Mouse (Mus musculus): Measurements from ENCODE around the gene Dcun1d3.

Dcun1d3 gene

DNA sequence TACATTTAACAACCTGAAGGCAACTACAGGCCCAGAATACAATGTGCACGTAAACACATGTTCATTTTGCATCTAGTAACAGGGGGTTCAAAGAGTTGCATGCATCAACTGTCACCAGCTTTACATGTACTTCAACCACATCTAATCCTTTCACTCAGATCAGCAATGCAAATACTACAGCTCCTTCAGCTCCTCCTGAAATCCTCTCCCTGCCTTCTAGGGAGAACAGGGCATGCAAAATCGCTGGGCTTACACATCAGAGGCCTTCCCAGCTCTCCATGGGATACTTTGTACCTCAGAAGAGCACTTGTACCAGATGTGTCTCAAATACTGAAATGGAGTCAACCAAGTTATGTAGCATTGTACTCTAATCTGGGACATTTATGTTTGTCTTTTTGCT lies 23.0 kb downstream of the Dcun1d3 start:
- no peak for DNase-seq (ENCODE audit: low read depth)

DNA sequence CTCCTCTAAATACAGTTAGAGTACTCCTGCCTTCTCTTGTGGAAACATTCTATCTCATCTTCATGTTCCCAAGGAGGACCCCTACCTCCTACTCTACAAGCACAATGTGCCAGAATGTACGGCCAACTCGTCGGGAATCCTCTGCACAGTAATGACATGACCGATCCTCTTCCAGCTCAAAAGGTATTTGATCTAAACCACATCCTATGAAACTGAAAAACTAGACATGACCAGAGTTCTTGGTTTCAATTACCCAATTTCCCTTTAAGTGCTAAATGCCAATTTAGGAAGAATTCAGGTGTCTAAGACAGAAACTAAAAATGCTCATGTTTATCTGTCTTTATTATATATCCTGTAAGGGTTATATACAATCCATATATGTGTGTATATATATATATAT lies 23.9 kb downstream of the Dcun1d3 start:
- no peak for DNase-seq (ENCODE audit: low read depth)

DNA sequence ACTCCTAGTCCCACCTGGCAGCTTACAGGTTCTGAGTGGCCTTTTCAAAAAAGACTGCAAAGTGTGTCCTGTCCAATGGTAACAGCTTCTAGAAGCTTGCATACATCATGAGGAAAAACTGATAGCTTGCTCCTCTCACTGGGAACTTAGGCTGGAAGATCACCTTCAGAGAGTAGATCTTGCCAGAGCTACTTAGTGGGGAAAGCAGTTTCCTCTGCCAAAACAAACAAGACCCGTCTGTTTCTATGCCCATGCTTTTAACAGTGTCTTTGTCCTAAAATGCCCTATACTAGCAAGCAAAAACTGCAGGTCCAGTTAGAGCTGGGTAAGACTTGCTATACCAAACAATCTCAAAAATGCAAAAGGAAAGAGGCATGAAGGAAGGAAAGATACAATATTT lies 30.0 kb downstream of the Dcun1d3 start:
- DNase-seq (ENCODE audit: low read depth) = no peak

DNA sequence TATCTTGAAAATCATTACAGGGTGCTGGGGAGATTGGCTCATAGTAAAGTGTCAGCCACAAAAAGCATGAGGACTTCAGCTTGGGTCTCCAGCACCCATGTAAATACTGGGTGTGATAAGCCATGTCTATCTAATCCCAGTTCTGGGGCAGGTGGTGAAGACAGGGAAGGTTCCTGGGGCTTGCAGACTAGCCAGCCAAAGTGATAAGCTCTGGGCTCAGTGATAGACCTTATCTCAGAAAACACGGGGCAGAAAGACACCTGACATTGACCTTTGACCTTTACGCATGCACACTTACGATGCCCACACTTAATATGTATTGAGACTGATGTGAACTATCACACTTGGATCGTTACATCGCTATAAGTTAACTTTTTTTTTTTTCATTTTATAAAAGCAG lies 31.6 kb downstream of the Dcun1d3 start:
- DNase-seq (ENCODE audit: low read depth) = no peak

DNA sequence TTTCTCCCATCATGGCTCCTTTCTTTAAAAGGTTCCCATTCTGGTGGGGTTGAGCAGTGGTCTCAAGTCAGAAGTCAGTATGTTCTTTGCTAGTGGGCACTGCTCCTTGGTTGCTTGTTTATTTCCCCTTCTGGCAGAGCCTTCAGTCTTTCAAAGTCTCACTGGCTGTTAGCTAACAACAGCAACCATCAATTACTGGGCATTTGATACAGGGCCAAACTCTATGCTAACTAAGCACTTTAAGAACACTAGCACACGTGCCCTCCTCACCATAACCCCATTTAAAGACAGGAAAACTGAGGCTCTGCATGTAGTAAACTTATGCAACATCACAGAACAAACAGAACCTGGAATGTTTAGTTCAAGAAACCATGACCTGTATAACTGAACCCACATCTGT lies 33.9 kb downstream of the Dcun1d3 start:
- no peak for DNase-seq (ENCODE audit: low read depth)

DNA sequence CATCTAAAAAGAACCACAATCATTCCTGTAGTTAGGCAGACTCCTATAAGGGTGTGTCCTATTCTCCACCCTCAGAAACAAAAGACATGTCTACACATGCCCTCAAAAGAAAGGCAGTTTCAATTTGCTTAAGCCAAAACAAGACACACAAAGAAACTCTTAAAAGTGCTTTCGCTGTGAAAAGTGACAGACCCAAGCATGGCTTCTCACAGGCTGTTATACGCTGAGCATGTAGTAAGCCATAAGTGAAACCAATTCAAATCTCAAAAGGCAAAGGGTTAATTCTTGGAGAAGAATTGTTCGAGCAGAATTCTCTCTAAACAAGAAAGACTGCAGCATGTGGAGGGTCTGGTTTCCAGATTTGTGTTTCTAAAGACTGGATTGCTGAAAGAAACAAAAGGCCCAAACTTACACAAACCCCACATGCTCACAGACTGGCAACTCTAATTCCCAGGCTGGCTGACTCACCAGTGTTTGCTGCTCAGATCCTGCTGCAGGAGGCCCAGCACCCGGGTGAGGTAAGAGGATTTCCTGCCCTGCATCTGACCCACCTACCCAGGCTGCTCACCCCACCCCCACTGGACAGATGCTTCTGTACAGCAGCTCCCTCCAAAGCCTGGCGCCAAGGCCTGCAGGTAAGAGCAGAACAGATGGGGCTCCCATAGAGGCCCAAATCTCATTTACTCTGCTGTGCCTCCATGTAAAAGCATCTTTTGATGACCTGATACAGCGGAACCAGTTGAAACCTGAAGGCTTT lies 34.6 kb downstream of the Dcun1d3 start:
- DNase-seq (ENCODE audit: low read depth) = peak; percentile 34

DNA sequence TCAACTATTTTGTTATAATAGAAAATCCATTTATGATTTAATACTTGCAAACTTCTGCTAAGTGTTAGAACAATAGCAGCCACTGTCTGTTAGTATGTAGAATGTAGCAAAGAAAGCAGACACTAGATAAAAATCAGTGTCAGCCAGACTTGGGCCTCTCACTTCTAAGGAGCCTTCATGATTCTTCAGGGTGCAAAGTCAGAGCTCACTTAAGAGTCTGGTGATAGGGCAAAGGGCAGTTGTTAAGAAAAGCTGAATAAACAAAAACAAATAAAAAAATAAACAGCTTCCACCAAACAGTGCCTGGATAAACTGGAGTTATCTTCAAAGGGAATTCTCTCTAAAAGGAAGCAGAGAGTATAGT lies 35.1 kb downstream of the Dcun1d3 start:
- no peak for DNase-seq (ENCODE audit: low read depth)

DNA sequence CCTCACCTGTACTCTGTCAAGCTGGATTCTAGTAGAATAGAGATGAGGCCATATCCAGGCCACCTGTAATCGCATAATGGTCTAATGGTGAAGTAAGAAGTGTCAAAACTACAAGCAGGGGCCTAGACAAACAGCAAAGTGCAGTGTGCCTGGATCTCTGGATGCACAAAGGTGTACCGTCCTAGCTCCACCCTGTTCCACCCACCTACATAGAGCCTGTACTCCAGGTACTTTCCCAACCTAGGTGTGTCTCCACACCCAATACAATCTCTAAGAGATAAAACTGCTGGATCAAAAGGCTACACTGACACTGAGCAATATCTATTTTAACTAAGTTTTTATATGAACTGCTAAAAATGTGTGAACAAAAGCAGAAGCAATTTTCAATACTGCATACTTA lies 35.5 kb downstream of the Dcun1d3 start:
- no peak for DNase-seq (ENCODE audit: low read depth)

DNA sequence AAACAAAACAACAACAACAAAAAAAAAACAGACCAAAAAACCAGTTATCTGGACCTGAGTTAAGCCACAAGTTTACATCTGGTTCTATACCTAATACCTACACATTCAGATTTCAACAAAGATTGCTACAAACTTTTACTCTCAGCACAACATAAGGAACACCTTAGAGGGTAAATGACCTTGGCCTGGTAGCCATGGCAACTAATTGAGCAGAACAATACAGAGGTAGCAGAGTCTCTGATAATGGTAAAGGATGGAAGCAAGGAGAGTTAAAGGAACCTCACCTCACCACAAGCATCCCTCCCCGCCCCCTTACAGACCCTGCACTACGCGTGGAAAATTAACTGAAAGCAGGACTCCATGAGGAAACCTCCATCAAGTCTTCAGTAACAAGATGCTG lies 36.0 kb downstream of the Dcun1d3 start:
- no peak for DNase-seq (ENCODE audit: low read depth)

DNA sequence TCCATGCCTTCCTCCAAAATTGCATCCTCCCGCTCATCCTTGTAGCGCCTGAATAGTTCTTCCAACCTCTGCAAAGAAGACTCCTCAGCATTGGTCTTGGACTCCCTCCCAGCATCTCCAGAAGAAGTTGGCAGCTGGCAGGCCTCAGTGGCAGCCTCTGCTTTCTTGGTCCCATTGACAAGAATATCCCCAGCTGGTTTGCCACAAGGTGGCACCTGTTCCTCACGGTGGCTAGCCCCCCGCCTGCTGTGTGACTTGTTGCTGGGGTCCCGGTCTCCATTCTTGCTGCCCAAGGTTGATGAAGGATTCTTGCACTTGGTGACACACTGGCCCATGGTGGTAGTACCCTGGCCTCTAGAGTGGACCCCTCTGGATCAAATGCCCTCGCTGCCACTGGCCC lies 36.6 kb downstream of the Dcun1d3 start:
- no peak for DNase-seq (ENCODE audit: low read depth)

DNA sequence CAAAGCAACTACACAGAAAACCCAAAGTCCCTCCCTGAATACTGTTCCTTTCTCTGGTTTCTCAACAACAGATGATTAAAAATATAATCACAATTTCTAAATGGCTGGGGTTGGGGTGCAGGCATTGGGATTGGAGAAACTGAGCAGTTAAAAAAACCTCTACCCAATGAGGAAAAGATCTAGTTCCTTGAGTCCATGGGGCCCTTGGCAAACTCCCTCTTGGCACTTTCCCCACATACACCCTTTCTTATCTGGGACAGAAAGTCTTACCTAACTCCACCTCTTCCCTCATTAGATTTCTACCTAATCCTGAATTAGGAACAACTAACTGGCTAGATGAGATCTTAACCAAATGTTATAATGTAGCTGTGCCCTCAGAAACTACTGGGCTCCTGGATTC lies 41.1 kb downstream of the Dcun1d3 start:
- no peak for DNase-seq (ENCODE audit: low read depth)

DNA sequence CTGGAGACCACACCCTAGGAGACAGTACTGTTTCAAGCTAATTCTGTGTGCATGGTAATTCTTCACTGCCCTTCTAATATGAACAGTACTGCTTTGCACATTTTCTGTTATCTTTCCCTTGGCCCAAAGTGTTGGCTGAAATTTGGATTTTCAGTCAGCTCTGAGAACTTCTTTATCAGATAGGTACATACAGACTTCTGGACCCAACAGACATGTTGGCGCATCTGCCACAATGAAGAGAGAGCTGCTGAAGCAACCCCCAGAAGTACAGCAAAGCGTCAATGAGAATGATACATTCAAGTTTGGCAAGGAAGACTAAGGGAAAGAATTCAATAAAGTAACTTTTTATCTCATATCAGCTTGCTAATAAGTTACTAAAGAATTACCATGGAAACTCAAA lies 41.7 kb downstream of the Dcun1d3 start:
- DNase-seq (ENCODE audit: low read depth) = no peak

DNA sequence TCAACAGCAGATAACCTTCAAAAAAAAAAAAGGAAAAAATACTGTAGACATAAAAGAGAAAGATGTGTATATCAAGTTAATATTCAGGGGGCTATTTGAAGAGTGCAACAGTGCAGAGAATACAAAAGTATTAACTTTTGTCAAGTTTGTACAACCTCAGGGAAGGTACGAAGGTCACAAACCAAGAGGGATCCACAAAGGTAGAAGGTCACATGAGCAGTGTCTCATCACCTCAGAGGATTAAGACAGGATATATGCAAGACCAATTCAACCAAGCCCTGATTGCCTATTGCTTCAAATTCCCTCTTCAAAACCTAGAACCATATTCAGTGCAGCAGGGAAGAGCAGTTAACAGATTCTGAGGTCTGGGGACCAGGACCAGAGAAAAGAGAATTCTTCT lies 42.9 kb downstream of the Dcun1d3 start:
- no peak for DNase-seq (ENCODE audit: low read depth)

DNA sequence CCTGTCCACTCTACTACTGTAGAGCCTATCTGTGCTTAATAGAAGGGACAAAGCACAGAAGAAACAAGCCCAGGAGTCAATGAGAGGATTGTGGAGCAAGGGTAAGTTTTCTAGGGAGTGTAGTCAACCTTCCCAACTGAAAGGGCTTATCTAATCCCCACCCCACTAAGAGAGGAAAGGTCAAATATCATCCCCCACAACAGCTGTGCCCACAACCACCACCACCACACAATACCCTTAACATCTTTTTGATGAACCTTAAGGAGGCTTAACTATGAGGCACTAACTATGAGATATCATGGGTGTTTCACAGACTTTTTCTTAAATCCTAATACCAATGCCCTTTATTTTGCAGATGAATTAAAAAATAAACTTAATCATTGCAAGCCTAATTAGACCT lies 43.6 kb downstream of the Dcun1d3 start:
- DNase-seq (ENCODE audit: low read depth) = no peak

DNA sequence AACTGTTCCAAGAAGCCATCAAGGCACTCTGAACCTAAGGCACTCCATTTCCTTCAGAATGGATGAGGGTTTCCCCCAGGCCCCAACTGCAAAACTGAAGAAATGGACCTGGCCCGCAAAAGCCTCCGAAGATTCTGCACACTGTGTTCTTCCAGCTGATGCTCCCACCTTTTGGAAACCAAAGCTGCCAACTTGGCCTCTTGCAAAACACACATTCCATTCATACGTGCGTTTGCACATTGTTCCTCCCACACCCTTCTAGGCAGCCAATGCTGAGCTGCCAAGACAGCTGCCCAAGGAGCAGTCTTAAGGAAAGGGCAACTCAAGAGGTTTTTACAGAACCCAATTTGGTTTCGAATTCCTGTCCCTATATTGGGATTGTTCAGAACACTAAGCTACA lies 45.4 kb downstream of the Dcun1d3 start:
- DNase-seq (ENCODE audit: low read depth) = no peak

DNA sequence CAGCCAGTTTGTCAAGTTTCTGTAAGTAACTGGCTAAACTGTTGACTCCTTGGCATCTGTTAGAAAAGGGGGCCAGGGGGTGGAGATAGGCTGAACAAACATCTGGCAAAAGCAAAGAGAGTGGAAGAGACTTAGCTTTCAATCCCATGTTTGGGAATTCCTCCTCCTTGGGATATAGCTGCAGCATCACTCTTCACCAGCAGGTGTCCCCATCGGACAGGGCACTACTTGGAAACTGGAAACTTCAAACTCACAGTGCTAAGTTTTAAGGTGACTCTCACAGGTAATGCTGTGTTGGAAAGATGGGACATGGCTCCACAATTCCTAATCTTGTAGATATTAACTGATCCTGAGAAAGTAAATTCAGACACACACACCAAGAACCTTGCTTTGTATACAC lies 47.0 kb downstream of the Dcun1d3 start:
- DNase-seq (ENCODE audit: low read depth) = no peak

DNA sequence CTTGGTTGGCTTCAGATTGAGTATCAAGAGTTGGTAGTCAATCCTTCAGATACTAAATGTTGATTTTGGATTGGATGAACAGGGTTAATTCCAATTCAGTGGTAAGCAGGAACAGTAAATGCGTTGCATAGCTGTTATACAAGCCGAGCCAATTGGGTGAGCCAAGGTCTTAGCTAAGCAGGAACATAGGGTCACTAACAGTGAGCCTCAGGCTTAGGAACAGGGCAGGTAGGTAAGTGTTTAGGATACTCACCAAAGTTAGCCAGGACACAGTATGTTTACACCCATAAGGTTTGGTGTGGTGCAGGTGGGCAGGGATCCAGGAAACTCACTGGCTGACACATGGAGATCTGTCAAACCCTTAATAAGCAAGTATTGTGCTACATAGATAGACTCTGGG lies 48.7 kb downstream of the Dcun1d3 start:
- no peak for DNase-seq (ENCODE audit: low read depth)

DNA sequence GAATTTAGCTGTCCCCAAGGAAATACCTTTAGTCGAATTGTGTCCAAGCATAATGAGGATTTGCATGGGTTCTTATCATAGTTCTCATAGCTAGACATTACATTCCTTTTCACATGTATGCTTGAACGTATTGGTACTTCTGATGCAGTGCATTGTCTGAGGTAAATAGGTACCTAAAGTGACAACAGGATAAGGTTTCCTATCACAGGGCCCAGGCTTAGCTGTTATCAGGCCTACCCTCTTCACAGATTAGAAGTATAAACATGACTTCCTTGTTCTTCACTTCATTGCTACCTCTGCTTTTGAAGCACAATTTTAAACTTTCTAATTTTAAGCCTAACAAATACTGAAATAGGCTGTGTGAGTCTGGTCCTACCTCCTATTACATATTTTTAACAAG lies 50.6 kb downstream of the Dcun1d3 start:
- DNase-seq (ENCODE audit: low read depth) = no peak

DNA sequence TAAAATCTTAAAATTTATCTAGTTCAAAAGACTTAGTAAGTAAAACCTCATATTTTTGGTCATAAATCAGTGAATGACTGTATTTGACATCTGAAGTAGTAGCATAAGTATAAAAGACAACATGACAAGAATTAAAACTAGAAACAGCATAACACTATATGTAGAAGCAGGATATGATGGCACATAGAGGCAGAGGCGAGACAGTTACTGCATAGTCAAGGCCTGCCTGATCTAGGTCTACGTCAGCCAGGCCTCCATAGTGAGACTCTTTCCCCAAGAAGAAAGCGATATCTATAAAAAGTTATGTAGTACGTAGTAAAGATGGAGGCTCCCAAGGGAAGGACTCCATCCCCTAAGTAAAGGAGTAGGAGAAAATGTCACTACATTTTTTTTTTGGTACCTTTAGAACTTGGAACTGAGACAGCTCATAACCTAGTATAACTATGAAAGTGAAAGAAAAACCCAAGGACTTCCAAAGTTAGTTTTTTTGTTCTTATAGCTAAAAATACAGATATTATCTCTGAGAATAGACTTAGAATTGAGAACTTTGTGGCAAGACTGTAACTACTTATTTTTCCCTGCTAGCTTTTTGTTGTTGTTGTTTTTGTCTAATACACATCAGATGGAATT lies 54.2 kb downstream of the Dcun1d3 start:
- no peak for DNase-seq (ENCODE audit: low read depth)

DNA sequence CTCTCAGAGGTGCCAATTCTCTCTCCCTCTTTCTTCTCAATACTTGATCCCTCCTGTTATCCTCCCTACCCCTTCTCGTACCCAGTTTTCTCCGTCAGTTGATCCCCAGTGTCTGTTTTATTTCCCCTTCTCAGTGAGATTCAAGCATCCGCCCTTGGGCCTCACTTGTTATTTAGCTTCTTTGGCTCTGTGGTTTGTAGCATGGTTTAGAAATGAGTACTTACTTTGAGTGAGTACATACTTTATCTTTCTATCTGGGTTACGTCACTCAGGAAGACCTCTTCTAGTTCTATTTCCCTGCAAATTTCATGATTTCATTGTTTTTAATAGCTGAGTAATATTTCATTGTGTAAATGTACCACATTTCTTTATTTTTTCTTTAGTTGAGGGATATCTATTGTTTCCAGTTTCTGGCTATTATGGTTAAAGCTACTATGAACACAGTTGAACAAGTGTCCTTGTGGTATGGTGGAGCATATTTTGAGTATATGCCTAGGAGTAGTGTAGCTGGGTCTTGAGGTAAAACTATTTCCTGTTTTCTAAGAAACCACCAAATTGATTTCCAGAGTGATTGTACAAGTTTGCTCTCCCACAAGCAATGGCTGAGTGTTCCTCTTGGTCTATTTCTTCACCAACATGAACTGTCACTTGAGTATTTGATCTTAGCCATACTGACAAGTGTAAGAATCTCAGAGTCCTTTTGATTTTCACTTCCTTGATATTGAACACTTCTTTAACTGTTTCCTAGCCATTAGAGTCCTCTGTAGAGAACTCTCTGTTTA lies 59.9 kb downstream of the Dcun1d3 start:
- DNase-seq (ENCODE audit: low read depth) = no peak

DNA sequence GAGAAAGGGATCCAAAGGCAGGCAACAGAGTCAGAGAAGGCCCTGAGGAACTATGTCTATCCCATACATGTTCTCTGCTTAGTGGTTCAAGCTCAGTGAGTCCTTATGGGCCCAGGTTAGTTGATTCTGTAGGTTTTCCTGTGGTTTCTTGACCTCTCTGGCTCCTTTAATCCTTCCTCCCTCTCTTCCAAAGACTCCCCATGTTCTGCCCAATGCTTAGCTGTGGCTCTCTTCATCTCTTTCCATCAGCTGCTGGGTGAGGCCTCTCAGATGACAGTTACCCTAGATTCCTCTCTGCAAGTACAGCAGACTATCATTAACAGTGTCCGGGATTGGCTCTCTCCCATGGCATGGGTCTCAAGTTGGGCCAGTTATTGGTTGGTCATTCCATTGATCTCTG lies 60.7 kb downstream of the Dcun1d3 start:
- no peak for DNase-seq (ENCODE audit: low read depth)

DNA sequence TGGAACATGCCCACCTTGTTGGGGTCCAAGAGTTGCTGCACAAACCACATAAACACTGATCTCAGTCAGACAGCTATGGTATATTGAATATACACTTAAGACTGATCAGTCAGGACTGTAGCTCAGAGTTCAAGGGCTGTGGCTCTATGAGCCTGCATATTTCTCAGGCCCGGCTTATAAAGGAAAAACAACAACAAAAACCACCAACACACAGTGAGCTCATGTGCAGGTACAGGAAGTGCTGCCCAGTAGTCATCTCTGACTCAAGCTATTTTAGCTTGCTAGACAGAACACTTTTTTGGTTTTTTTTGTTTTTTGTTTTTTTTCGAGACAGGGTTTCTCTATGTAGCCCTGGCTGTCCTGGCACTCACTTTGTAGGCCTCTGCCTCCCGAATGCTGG lies 87.4 kb downstream of the Dcun1d3 start:
- no peak for DNase-seq (ENCODE audit: low read depth)

DNA sequence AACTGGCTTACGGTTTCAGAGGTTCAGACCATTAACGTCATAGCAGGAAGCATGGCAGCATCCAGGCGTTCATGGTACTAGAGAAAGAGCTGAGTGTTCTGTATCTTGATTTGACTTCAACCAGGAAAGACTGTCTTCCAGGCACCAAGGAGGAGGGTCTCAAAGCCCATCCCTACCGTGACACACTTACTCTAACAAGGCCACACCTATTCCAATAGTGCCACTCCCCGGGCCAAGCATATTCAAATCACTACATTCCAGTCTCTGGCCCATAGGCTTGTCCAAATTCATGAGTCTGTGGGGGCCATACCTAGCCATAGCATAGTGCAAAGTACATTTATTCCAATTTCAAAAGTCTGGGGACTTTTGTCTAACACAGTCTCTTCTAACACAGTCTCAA lies 88.7 kb downstream of the Dcun1d3 start:
- no peak for DNase-seq (ENCODE audit: low read depth)
